Mouse (Mus musculus): ENCODE results near the gene Taldo1. TPM values are rescaled to one million over a fixed set of nuclear protein-coding genes. Genes with fewer than 3 reads are reported as not detected.
"Not testable (repeated sequence)": the region's sequence is repeated elsewhere in the genome, so short reads cannot be mapped to it uniquely, and the experiment has no call there.

The Taldo1 gene
- polyA plus RNA-seq, 1 experiment, result 522 TPM

- Histone ChIP-seq H3K4me3 (replicated peaks; ENCODE audit: control insufficient read depth, low read depth, low read length) (peak overlapping the region; percentile 71), H3K27ac (ENCODE audit: control insufficient read depth, insufficient read depth, low read depth, low read length, poor library complexity) (0 out of 2 replicates have a peak overlapping the region, but pooled peaks have one; percentile 13), H3K4me1 (ENCODE audit: control insufficient read depth, insufficient read depth, low read length) (peaks cover 2% of the 10 kb centered on the region; the same call in 1 of the 2 replicates)
- 11% methylated on average over 12 of the region's 12 CpGs for WGBS
- TF ChIP-seq POLR2A (IDR thresholded peaks at IDR 0.05; ENCODE audit: borderline replicate concordance, control insufficient read depth, low read depth, low read length), result no peak
- peak; percentile 47; the same call in 1 of the 2 replicates for TF ChIP-seq CTCF (IDR thresholded peaks at IDR 0.05; ENCODE audit: control insufficient read depth, insufficient read depth, low read length)
Measured at GRCm38 (mm10) chr7:141443081-141443821, 51.3 kb downstream of the Taldo1 start.

- WGBS, result under 1% methylated on average over 25 of the region's 25 CpGs
- peak within 1 kb of the TSS; percentile 40 for H3K27ac ChIP-seq (ENCODE audit: control insufficient read depth, insufficient read depth, low read depth, low read length, poor library complexity)
- peaks cover 2% of the 10 kb centered on the region; the same call in 1 of the 2 replicates for H3K4me1 ChIP-seq (ENCODE audit: control insufficient read depth, insufficient read depth, low read length)
- peak within 1 kb of the TSS; percentile 71 for H3K4me3 ChIP-seq (replicated peaks; ENCODE audit: control insufficient read depth, low read depth, low read length)
- TF ChIP-seq POLR2A (IDR thresholded peaks at IDR 0.05; ENCODE audit: borderline replicate concordance, control insufficient read depth, low read depth, low read length) (peak; percentile 73; the same call in 1 of the 2 replicates), CTCF (IDR thresholded peaks at IDR 0.05; ENCODE audit: control insufficient read depth, insufficient read depth, low read length) (no peak)
Measured at GRCm38 (mm10) chr7:141443828-141444237, 51.8 kb downstream of the Taldo1 start, which contains the start of gene Pidd1. TSS of gene Pidd1 (minus strand) at chr7:141444025.

GRCm38 (mm10) chr7:141446374-141446773 is 54.4 kb downstream of the Taldo1 start:
- H3K4me3 ChIP-seq (replicated peaks; ENCODE audit: control insufficient read depth, low read depth, low read length); H3K27ac ChIP-seq (ENCODE audit: control insufficient read depth, insufficient read depth, low read depth, low read length, poor library complexity); H3K4me1 ChIP-seq (ENCODE audit: control insufficient read depth, insufficient read depth, low read length): not testable (repeated sequence)
- 74% methylated on average over 3 of the region's 3 CpGs for WGBS

- Histone ChIP-seq H3K4me1 (ENCODE audit: control insufficient read depth, insufficient read depth, low read length) (peaks cover 2% of the 10 kb centered on the region; the same call in 1 of the 2 replicates), H3K4me3 (replicated peaks; ENCODE audit: control insufficient read depth, low read depth, low read length) (peak within 1 kb of the TSS; percentile 94), H3K27ac (ENCODE audit: control insufficient read depth, insufficient read depth, low read depth, low read length, poor library complexity) (peak within 1 kb of the TSS; percentile 76)
- TF ChIP-seq CTCF (IDR thresholded peaks at IDR 0.05; ENCODE audit: control insufficient read depth, insufficient read depth, low read length) (no peak), POLR2A (IDR thresholded peaks at IDR 0.05; ENCODE audit: borderline replicate concordance, control insufficient read depth, low read depth, low read length) (peak; percentile 93; the same call in 1 of the 2 replicates)
- WGBS, result under 1% methylated on average over 63 of the region's 63 CpGs
Measured at GRCm38 (mm10) chr7:141447110-141447991, 55.4 kb downstream of the Taldo1 start, which contains the start of gene Rplp2. TSS of gene Rplp2 (plus strand) at chr7:141447370.

GRCm38 (mm10) chr7:141451928-141452327 is 59.9 kb downstream of the Taldo1 start:
- no peak overlapping the region for H3K4me3 ChIP-seq (replicated peaks; ENCODE audit: control insufficient read depth, low read depth, low read length)
- peaks cover 7% of the 10 kb centered on the region; the same call in 1 of the 2 replicates for H3K4me1 ChIP-seq (ENCODE audit: control insufficient read depth, insufficient read depth, low read length)
- TF ChIP-seq CTCF (IDR thresholded peaks at IDR 0.05; ENCODE audit: control insufficient read depth, insufficient read depth, low read length), result no peak
- TF ChIP-seq POLR2A (IDR thresholded peaks at IDR 0.05; ENCODE audit: borderline replicate concordance, control insufficient read depth, low read depth, low read length), result no peak
- no peak overlapping the region for H3K27ac ChIP-seq (ENCODE audit: control insufficient read depth, insufficient read depth, low read depth, low read length, poor library complexity)

Other genes with a start within 250 kb of the Taldo1 start
- gene Rnh1, start 219.3 kb upstream of the Taldo1 start, polyA plus RNA-seq (2011; ENCODE audit: insufficient read depth, insufficient read length, low replicate concordance, missing spikeins), result 17.8 and 27.6 TPM in 2 replicates
- gene Hras, start 198.2 kb upstream of the Taldo1 start, polyA plus RNA-seq (2011; ENCODE audit: insufficient read depth, insufficient read length, low replicate concordance, missing spikeins), result 108 and 168 TPM in 2 replicates
- gene Lrrc56, start 198.0 kb upstream of the Taldo1 start, polyA plus RNA-seq (2011; ENCODE audit: insufficient read depth, insufficient read length, low replicate concordance, missing spikeins), result 2.2 and 3.1 TPM in 2 replicates
- gene Lmntd2, start 178.1 kb upstream of the Taldo1 start, polyA plus RNA-seq (2011; ENCODE audit: insufficient read depth, insufficient read length, low replicate concordance, missing spikeins), result 0.47 and 1.9 TPM in 2 replicates
- 10.1 and 17.9 TPM in 2 replicates for gene Rassf7, start 176.3 kb upstream of the Taldo1 start, polyA plus RNA-seq (2011; ENCODE audit: insufficient read depth, insufficient read length, low replicate concordance, missing spikeins)
- 76.7 and 130 TPM in 2 replicates for gene Phrf1, start 163.4 kb upstream of the Taldo1 start, polyA plus RNA-seq (2011; ENCODE audit: insufficient read depth, insufficient read length, low replicate concordance, missing spikeins)
- 37.9 and 60.3 TPM in 2 replicates for gene Irf7, start 125.7 kb upstream of the Taldo1 start, polyA plus RNA-seq (2011; ENCODE audit: insufficient read depth, insufficient read length, low replicate concordance, missing spikeins)
- gene Cdhr5, start 115.4 kb upstream of the Taldo1 start, polyA plus RNA-seq (2011; ENCODE audit: insufficient read depth, insufficient read length, low replicate concordance, missing spikeins), result not detected in 2 replicates
- not detected in 2 replicates for gene Sct, start 113.1 kb upstream of the Taldo1 start, polyA plus RNA-seq (2011; ENCODE audit: insufficient read depth, insufficient read length, low replicate concordance, missing spikeins)
- not detected in 2 replicates for gene Drd4, start 100.2 kb upstream of the Taldo1 start, polyA plus RNA-seq (2011; ENCODE audit: insufficient read depth, insufficient read length, low replicate concordance, missing spikeins)
- 49.1 and 51.4 TPM in 2 replicates for gene Deaf1, start 64.5 kb upstream of the Taldo1 start, polyA plus RNA-seq (2011; ENCODE audit: insufficient read depth, insufficient read length, low replicate concordance, missing spikeins)
- gene Tmem80, start 64.5 kb upstream of the Taldo1 start, polyA plus RNA-seq (2011; ENCODE audit: insufficient read depth, insufficient read length, low replicate concordance, missing spikeins), result 23.5 and 33.0 TPM in 2 replicates
- gene Eps8l2, start 53.3 kb upstream of the Taldo1 start, polyA plus RNA-seq (2011; ENCODE audit: insufficient read depth, insufficient read length, low replicate concordance, missing spikeins), result 0.57 and 0.79 TPM in 2 replicates
- 26.2 and 33.6 TPM in 2 replicates for gene Gatd1, start 21.9 kb downstream of the Taldo1 start, polyA plus RNA-seq (2011; ENCODE audit: insufficient read depth, insufficient read length, low replicate concordance, missing spikeins)
- 3.4 TPM in 1 of 2 replicates, not detected in the other for gene Cend1, start 37.3 kb downstream of the Taldo1 start, polyA plus RNA-seq (2011; ENCODE audit: insufficient read depth, insufficient read length, low replicate concordance, missing spikeins)
- 18.1 and 30.3 TPM in 2 replicates for gene Slc25a22, start 45.7 kb downstream of the Taldo1 start, polyA plus RNA-seq (2011; ENCODE audit: insufficient read depth, insufficient read length, low replicate concordance, missing spikeins)
- 19.4 and 39.6 TPM in 2 replicates for gene Pidd1, start 51.8 kb downstream of the Taldo1 start, polyA plus RNA-seq (2011; ENCODE audit: insufficient read depth, insufficient read length, low replicate concordance, missing spikeins)
- gene Rplp2, start 55.2 kb downstream of the Taldo1 start, polyA plus RNA-seq (2011; ENCODE audit: insufficient read depth, insufficient read length, low replicate concordance, missing spikeins), result 2,580 and 2,615 TPM in 2 replicates
- 14.4 and 21.3 TPM in 2 replicates for gene Pnpla2, start 63.0 kb downstream of the Taldo1 start, polyA plus RNA-seq (2011; ENCODE audit: insufficient read depth, insufficient read length, low replicate concordance, missing spikeins)
- gene Cracr2b, start 68.9 kb downstream of the Taldo1 start, polyA plus RNA-seq (2011; ENCODE audit: insufficient read depth, insufficient read length, low replicate concordance, missing spikeins), result 12.4 and 20.7 TPM in 2 replicates
- gene Cd151, start 75.2 kb downstream of the Taldo1 start, polyA plus RNA-seq (2011; ENCODE audit: insufficient read depth, insufficient read length, low replicate concordance, missing spikeins), result 22.5 and 34.2 TPM in 2 replicates
- 5.0 and 7.9 TPM in 2 replicates for gene Polr2l, start 82.9 kb downstream of the Taldo1 start, polyA plus RNA-seq (2011; ENCODE audit: insufficient read depth, insufficient read length, low replicate concordance, missing spikeins)
- gene Tspan4, start 83.0 kb downstream of the Taldo1 start, polyA plus RNA-seq (2011; ENCODE audit: insufficient read depth, insufficient read length, low replicate concordance, missing spikeins), result 13.2 and 16.4 TPM in 2 replicates
- 5.5 and 10.9 TPM in 2 replicates for gene Chid1, start 147.7 kb downstream of the Taldo1 start, polyA plus RNA-seq (2011; ENCODE audit: insufficient read depth, insufficient read length, low replicate concordance, missing spikeins)
- 38.8 and 59.9 TPM in 2 replicates for gene Ap2a2, start 170.0 kb downstream of the Taldo1 start, polyA plus RNA-seq (2011; ENCODE audit: insufficient read depth, insufficient read length, low replicate concordance, missing spikeins)